Mouse (Mus musculus): ENCODE data around the gene Hsd17b1.

Gene Hsd17b1

GRCm38 (mm10) chr11:101078121-101078520 lies at the start of gene Hsd17b1:
Gene Hsd17b1 (plus strand): TSS chr11:101078411.
- no peak for DNase-seq

- no peak for DNase-seq
Measured at GRCm38 (mm10) chr11:101029320-101029719, 48.9 kb upstream of the Hsd17b1 start.

- DNase-seq, result no peak
Measured at GRCm38 (mm10) chr11:101030136-101030807, 47.9 kb upstream of the Hsd17b1 start.

GRCm38 (mm10) chr11:101030808-101031156 lies 47.4 kb upstream of the Hsd17b1 start:
- no peak for DNase-seq

- no peak for DNase-seq
Measured at GRCm38 (mm10) chr11:101031470-101031869, 46.7 kb upstream of the Hsd17b1 start.

- DNase-seq, result no peak
Measured at GRCm38 (mm10) chr11:101033856-101034500, 44.2 kb upstream of the Hsd17b1 start.

GRCm38 (mm10) chr11:101034614-101035327 lies 43.4 kb upstream of the Hsd17b1 start:
- no peak for DNase-seq

GRCm38 (mm10) chr11:101035328-101035695 lies 42.9 kb upstream of the Hsd17b1 start:
- no peak for DNase-seq

GRCm38 (mm10) chr11:101037795-101038194 lies 40.4 kb upstream of the Hsd17b1 start:
- no peak for DNase-seq

- DNase-seq, result no peak
Measured at GRCm38 (mm10) chr11:101045826-101046225, 32.4 kb upstream of the Hsd17b1 start.

GRCm38 (mm10) chr11:101046440-101046839 lies 31.8 kb upstream of the Hsd17b1 start:
- DNase-seq, result no peak

GRCm38 (mm10) chr11:101047502-101047901 lies 30.7 kb upstream of the Hsd17b1 start:
- no peak for DNase-seq

GRCm38 (mm10) chr11:101050359-101050758 lies 27.9 kb upstream of the Hsd17b1 start:
- no peak for DNase-seq

GRCm38 (mm10) chr11:101051051-101051493 lies 27.1 kb upstream of the Hsd17b1 start:
- DNase-seq, result no peak

- no peak for DNase-seq
Measured at GRCm38 (mm10) chr11:101051617-101052016, 26.6 kb upstream of the Hsd17b1 start.

GRCm38 (mm10) chr11:101052751-101053473 lies 25.3 kb upstream of the Hsd17b1 start:
- no peak for DNase-seq

- DNase-seq, result no peak
Measured at GRCm38 (mm10) chr11:101053974-101054373, 24.2 kb upstream of the Hsd17b1 start.

GRCm38 (mm10) chr11:101055418-101055817 lies 22.8 kb upstream of the Hsd17b1 start:
- no peak for DNase-seq

GRCm38 (mm10) chr11:101056885-101057284 lies 21.3 kb upstream of the Hsd17b1 start:
- DNase-seq, result no peak

GRCm38 (mm10) chr11:101057860-101058259 lies 20.4 kb upstream of the Hsd17b1 start:
- peak; percentile 63 for DNase-seq

- DNase-seq, result no peak
Measured at GRCm38 (mm10) chr11:101058726-101059125, 19.5 kb upstream of the Hsd17b1 start.

GRCm38 (mm10) chr11:101059473-101059872 lies 18.7 kb upstream of the Hsd17b1 start:
- no peak for DNase-seq

- no peak for DNase-seq
Measured at GRCm38 (mm10) chr11:101060126-101060525, 18.1 kb upstream of the Hsd17b1 start.

All from kidney, adult 11 months (tissue).